Mouse (Mus musculus): ENCODE data around the gene Rbl1.
"Not testable (repeated sequence)": the region's sequence is repeated elsewhere in the genome, so short reads cannot be mapped to it uniquely, and the experiment has no call there.

Gene Rbl1

GRCm38 (mm10) chr2:157170166-157170565 is 34.2 kb downstream of the Rbl1 start:
- DNase-seq = peak; percentile 6

GRCm38 (mm10) chr2:157166371-157167080 is 37.8 kb downstream of the Rbl1 start:
- DNase-seq = no peak

GRCm38 (mm10) chr2:157165312-157166224 is 38.8 kb downstream of the Rbl1 start:
- DNase-seq = not testable (repeated sequence)

- no peak for DNase-seq
Observed at GRCm38 (mm10) chr2:157164101-157164500, 40.2 kb downstream of the Rbl1 start.

GRCm38 (mm10) chr2:157156079-157156478 is 48.3 kb downstream of the Rbl1 start:
- DNase-seq = no peak

- no peak for DNase-seq
Observed at GRCm38 (mm10) chr2:157153235-157153634, 51.1 kb downstream of the Rbl1 start.

- DNase-seq = no peak
Observed at GRCm38 (mm10) chr2:157148417-157148816, 55.9 kb downstream of the Rbl1 start.

- DNase-seq = no peak
Observed at GRCm38 (mm10) chr2:157147397-157148020, 56.8 kb downstream of the Rbl1 start.

- DNase-seq = no peak
Observed at GRCm38 (mm10) chr2:157145173-157145572, 59.2 kb downstream of the Rbl1 start.

- DNase-seq = no peak
Observed at GRCm38 (mm10) chr2:157144132-157144531, 60.2 kb downstream of the Rbl1 start.

- DNase-seq = no peak
Observed at GRCm38 (mm10) chr2:157141962-157142361, 62.4 kb downstream of the Rbl1 start.

- no peak for DNase-seq
Observed at GRCm38 (mm10) chr2:157139251-157139802, 65.0 kb downstream of the Rbl1 start.

GRCm38 (mm10) chr2:157138808-157139207 is 65.5 kb downstream of the Rbl1 start:
- no peak for DNase-seq

- no peak for DNase-seq
Observed at GRCm38 (mm10) chr2:157137959-157138731, 66.2 kb downstream of the Rbl1 start.

GRCm38 (mm10) chr2:157136646-157137045 is 67.7 kb downstream of the Rbl1 start:
- no peak for DNase-seq

- no peak for DNase-seq
Observed at GRCm38 (mm10) chr2:157136176-157136575, 68.2 kb downstream of the Rbl1 start.

GRCm38 (mm10) chr2:157135529-157136120 is 68.7 kb downstream of the Rbl1 start:
- DNase-seq = no peak

- DNase-seq = peak; percentile 81
Observed at GRCm38 (mm10) chr2:157135014-157135413, 69.3 kb downstream of the Rbl1 start, which contains the start of gene Samhd1. Samhd1 (minus strand) TSS chr2:157135265.

GRCm38 (mm10) chr2:157134479-157134931 is 69.8 kb downstream of the Rbl1 start:
- no peak for DNase-seq

- DNase-seq = no peak
Observed at GRCm38 (mm10) chr2:157133769-157134478, 70.4 kb downstream of the Rbl1 start.
